Mouse (Mus musculus): Measurements from ENCODE around the gene Olfr984. TPM values are rescaled to one million over a fixed set of nuclear protein-coding genes. Genes with fewer than 3 reads are reported as not detected.

The Olfr984 gene
- total RNA-seq (2021): not detected
- long read RNA-seq, experiment 1: 0 reads
- long read RNA-seq, experiment 2: 0 reads

- DNase-seq: no peak
- intact Hi-C loops (cut with DNase I; ENCODE audit: low total_unique reads): no loop called here
Observed at GRCm38 (mm10) chr9:40114106-40114505, at the start of gene Olfr984. TSS of gene Olfr984 (minus strand) at chr9:40114206.

- intact Hi-C loops (cut with DNase I; ENCODE audit: low total_unique reads): no loop called here
- DNase-seq: no peak
Observed at GRCm38 (mm10) chr9:40155118-40155644, 41.2 kb upstream of the Olfr984 start.

DNA sequence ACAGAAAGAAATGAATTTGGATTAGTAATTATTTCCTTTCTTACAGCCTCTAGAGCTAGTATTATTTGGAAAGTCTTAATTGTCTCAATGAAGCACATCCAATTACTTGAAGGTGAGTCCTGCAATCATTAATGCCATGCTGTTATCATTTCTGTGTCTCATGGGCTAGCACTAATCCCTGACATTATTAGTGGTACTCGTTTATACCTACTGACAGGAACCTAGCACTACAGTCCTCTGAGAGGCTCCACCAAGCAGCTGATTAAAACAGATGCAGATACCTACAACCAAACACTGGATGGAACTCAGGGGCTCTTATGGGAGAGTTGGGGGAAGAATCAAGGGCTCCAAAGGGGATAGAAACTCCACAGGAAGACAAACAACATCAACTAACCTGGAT lies 27.5 kb upstream of the Olfr984 start:
- intact Hi-C loops (cut with DNase I; ENCODE audit: low total_unique reads): no loop called here

DNA sequence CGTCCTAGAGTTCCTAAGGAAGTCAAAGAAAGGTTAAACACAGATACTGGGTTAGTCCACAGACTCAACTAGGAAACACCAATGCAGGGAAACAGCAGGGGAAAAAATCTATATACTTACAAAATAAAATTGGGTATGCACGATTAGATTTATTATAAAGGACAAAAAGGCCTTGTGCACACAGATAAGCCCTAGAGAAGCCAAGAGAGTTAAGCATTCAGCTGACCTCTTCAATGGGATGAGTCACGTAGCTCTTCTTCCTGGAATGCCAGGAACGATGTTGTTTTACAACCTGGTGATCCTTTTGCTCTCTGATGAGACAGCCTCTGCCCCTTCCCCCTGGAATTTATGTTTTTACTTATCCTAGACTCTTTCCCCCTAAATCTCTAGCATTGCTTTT lies 25.5 kb upstream of the Olfr984 start:
- intact Hi-C loops (cut with DNase I; ENCODE audit: low total_unique reads): no loop called here
- DNase-seq: no peak

More for the DNA sequence above, 27.5 kb upstream of the Olfr984 start:
- no peak for DNase-seq

DNA sequence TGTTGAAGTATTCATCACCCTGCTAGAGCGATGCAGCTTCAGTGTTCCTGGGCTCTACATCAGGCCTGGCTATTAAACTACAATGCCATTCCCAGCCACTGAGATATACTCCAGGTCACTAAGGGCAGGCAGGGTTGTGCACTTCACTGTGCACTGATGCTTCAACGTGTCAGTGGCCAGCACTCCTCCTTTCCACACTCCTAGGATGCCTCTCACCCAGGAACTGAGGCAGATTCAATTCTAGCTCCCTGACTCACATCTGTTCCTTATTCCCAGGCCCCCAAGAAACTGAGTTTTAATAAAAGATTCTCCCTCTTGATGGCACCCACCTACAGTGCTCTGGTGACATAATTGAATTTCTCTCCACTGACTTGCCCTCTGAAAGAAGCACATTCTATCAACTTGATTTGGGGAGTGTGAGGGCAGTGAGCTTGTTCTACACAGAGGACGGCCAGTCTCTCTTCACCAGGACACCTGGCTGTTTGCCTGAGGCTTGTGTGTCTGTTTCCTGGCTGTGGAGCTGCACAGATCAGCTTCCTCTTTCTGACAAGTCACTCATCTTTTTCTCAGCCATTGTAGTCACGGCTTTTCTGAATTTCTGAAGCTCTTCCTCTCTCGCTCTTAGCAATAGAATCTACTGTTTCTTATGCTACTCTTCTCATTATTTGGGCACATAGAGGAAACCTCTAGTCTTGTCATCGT lies 23.1 kb upstream of the Olfr984 start:
- DNase-seq: no peak
- intact Hi-C loops (cut with DNase I; ENCODE audit: low total_unique reads): no loop called here

- intact Hi-C loops (cut with DNase I; ENCODE audit: low total_unique reads): no loop called here
- no peak for DNase-seq
Observed at GRCm38 (mm10) chr9:40130556-40130955, 16.6 kb upstream of the Olfr984 start.

GRCm38 (mm10) chr9:40130084-40130483 lies 16.1 kb upstream of the Olfr984 start, which contains the start of gene Olfr985:
TSS of gene Olfr985 (minus strand) at chr9:40130184.
- no peak for DNase-seq
- intact Hi-C loops (cut with DNase I; ENCODE audit: low total_unique reads): no loop called here

- DNase-seq: no peak
- intact Hi-C loops (cut with DNase I; ENCODE audit: low total_unique reads): no loop called here
Observed at GRCm38 (mm10) chr9:40117287-40117659, 3.3 kb upstream of the Olfr984 start.

DNA sequence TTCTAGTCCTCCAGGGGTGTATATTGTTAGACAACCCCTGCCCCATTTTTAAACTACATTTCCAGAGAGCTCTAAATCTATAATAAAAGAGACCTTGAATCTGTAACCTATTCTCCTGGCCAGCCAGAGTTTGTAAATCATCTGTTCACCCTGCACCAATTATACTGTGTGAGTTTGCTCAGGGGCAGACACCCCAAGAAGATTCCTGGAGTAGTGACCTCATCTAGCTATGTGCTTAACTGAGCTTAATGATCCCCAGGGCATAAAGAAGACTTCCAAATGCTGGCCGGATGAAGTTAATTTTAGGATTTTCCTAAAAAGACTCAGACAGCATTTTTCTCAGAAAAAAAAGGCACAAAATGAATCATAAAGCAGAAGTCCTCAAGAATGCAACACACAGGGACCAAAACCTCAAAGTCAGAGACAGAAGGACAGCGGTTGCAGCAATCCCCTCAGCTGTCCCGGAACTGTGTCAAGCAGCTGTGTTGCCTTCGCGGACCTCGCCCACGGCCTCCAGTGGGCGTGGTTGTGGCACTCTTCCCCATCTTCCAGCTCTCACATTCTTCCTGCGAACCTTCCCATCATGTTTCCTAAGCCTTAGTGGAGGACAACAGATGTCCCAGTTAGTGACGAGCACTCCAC lies 2.8 kb upstream of the Olfr984 start:
- DNase-seq: peak; percentile 78
- intact Hi-C loops (cut with DNase I; ENCODE audit: low total_unique reads): no loop called here

DNA sequence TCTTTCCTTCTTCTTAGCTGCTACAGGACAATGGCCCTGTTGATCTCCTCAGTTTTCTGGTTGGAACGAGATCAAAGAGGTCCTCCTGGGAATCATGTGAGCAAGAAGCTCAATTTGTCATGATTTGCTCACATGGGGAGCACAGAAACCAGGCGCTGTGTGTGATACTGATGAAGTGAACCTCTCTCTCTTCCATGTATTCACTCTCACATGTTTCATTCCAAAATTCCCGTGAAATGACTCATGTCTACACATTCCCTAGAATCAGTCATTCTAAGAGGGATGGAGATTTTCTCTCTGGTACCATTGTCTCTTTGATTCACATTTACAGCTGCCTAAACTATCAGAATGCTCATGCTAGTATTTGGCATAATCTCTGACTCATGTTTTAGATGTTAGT lies 19.2 kb downstream of the Olfr984 start:
- DNase-seq: no peak
- intact Hi-C loops (cut with DNase I; ENCODE audit: low total_unique reads): no loop called here

GRCm38 (mm10) chr9:40093495-40093894 lies 20.5 kb downstream of the Olfr984 start, which contains the start of gene Olfr983:
TSS of gene Olfr983 (minus strand) at chr9:40093595.
- no peak for DNase-seq

DNA sequence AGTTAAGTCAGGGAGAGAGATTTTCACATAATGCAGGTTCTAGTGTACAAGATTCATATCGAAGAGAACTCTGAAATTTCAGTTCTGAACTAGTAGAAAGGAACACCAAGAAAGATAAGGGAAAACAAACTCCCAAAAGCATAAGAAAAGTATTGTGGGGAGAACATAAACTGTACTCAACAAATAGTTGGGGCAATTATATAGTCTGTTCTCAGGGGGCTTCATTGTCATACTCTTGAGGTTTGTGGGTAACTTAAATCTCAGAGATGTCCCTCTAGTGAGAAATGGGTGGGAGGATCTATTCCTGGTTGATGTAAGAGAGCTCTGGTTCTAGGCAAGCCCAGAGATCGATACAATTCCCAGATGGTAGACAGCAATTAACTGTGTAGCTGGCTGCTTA lies 40.5 kb downstream of the Olfr984 start, which contains the start of gene Olfr982:
Gene Olfr982, plus strand, starts transcription at position 301 of the 400 bp plus-strand sequence.
- intact Hi-C loops (cut with DNase I; ENCODE audit: low total_unique reads): no loop called here
- no peak for DNase-seq

More at GRCm38 (mm10) chr9:40093495-40093894, 20.5 kb downstream of the Olfr984 start, which contains the start of gene Olfr983:
- intact Hi-C loops (cut with DNase I; ENCODE audit: low total_unique reads): no loop called here

GRCm38 (mm10) chr9:40050138-40050537 lies 63.9 kb downstream of the Olfr984 start:
- DNase-seq: no peak
- intact Hi-C loops (cut with DNase I; ENCODE audit: low total_unique reads): no loop called here

Other genes starting within 250 kb of the Olfr984 start
- not detected for gene Olfr972, start 247.8 kb downstream of the Olfr984 start, total RNA-seq (2021)
- gene Olfr229, start 206.9 kb downstream of the Olfr984 start, total RNA-seq (2021): not detected
- gene Olfr974, start 176.7 kb downstream of the Olfr984 start, total RNA-seq (2021): not detected
- not detected for gene Olfr975, start 162.2 kb downstream of the Olfr984 start, total RNA-seq (2021)
- not detected for gene Olfr976, start 153.1 kb downstream of the Olfr984 start, total RNA-seq (2021)
- not detected for gene Olfr978, start 122.1 kb downstream of the Olfr984 start, total RNA-seq (2021)
- not detected for gene Olfr979, start 110.7 kb downstream of the Olfr984 start, total RNA-seq (2021)
- gene Olfr980, start 104.6 kb downstream of the Olfr984 start, total RNA-seq (2021): not detected
- not detected for gene Olfr981, start 92.7 kb downstream of the Olfr984 start, total RNA-seq (2021)
- not detected for gene Olfr982, start 40.4 kb downstream of the Olfr984 start, total RNA-seq (2021)
- gene Olfr983, start 20.6 kb downstream of the Olfr984 start, total RNA-seq (2021): not detected
- gene Olfr985, start 16.0 kb upstream of the Olfr984 start, total RNA-seq (2021): not detected
- not detected for gene Tmem225, start 33.9 kb upstream of the Olfr984 start, total RNA-seq (2021)
- gene Olfr986, start 66.7 kb upstream of the Olfr984 start, total RNA-seq (2021): not detected
- 1 to 10 TPM; 1.9 to 3.0 TPM for gene Zfp202, start 78.1 kb upstream of the Olfr984 start, total RNA-seq (2021)
- 1 to 10 TPM; 2.5 to 4.2 TPM for gene Scn3b, start 155.0 kb upstream of the Olfr984 start, total RNA-seq (2021)